Mouse (Mus musculus) forebrain, embryonic 15.5 days (tissue): ENCODE results near the gene Plvap. TPM values are rescaled to one million over a fixed set of nuclear protein-coding genes. Genes with fewer than 3 reads are reported as not detected.

ENCODE experiments used
- ATAC-seq: fragments of 200-750 bp; cut with Nextera tagmentation; replicated peaks from 2 replicates; pipeline ENCODE4 v1.8.0; 2017; ENCODE audit warnings: mild to moderate bottlenecking, moderate TSS enrichment, moderate library complexity
- H3K27ac ChIP-seq: fragments of 300-500 bp; sonication (generic); replicated peaks from 2 replicates; pipeline ENCODE4 v1.5.1; 2015; ENCODE audit warnings: mild to moderate bottlenecking, inconsistent platforms
- H3K27me3 ChIP-seq: fragments of 300-500 bp; sonication (generic); 2 replicates; pipeline ENCODE4 v1.6.1; 2015; ENCODE audit warnings: inconsistent platforms
- H3K36me3 ChIP-seq: fragments of 300-500 bp; sonication (generic); 2 replicates; pipeline ENCODE4 v1.6.1; 2015; ENCODE audit warnings: mild to moderate bottlenecking, inconsistent platforms
- H3K4me1 ChIP-seq: fragments of 300-500 bp; sonication (generic); 2 replicates; pipeline ENCODE4 v1.6.1; 2015; ENCODE audit warnings: inconsistent platforms
- H3K4me2 ChIP-seq: fragments of 300-500 bp; sonication (generic); replicated peaks from 2 replicates; pipeline ENCODE4 v1.6.1; 2015; ENCODE audit warnings: mild to moderate bottlenecking, inconsistent platforms
- H3K4me3 ChIP-seq: fragments of 300-500 bp; sonication (generic); 2 replicates; pipeline ENCODE4 v1.5.1; 2015; ENCODE audit warnings: mild to moderate bottlenecking, inconsistent platforms
- H3K9ac ChIP-seq: fragments of 300-500 bp; sonication (generic); replicated peaks from 2 replicates; pipeline ENCODE4 v1.6.1; 2015; ENCODE audit warnings: mild to moderate bottlenecking, inconsistent platforms
- H3K9me3 ChIP-seq: fragments of 300-500 bp; sonication (generic); 2 replicates; pipeline ENCODE4 v1.6.1; 2016; ENCODE audit warnings: inconsistent platforms
- WGBS: fragments of 180-500 bp; shearing (Covaris S2); methylation state at CpG from one replicate; pipeline ENCODE4 v1.1.7; 2015; ENCODE audit warnings: mixed read lengths; 5-methylcytosine and 5-hydroxymethylcytosine counted together
- polyA plus RNA-seq: library from polyadenylated mRNA; unstranded; fragments of >200 nt; fragmentation: Nextera tagmentation; extraction: Ambion mirVana; gene quantifications from 2 replicates; pipeline ENCODE4 v1.2.1, GENCODE M21; 2015

Plvap gene
- polyA plus RNA-seq, 1 experiment from 2014 or later, result 6.0 TPM

GRCm38 (mm10) chr8:71456906-71457305, 54.6 kb downstream of the Plvap start:
- H3K27me3 ChIP-seq, result no peaks in the 10 kb centered on the region
- no peak for ATAC-seq
- H3K36me3 ChIP-seq, result peaks cover 30% of the 10 kb centered on the region
- no peak overlapping the region for H3K9ac ChIP-seq
- no peak overlapping the region for H3K4me2 ChIP-seq
- H3K4me3 ChIP-seq, result no peak overlapping the region
- H3K9me3 ChIP-seq, result no peaks in the 10 kb centered on the region
- WGBS, result 51% methylated on average over 22 of the region's 22 CpGs
- peaks cover 21% of the 10 kb centered on the region for H3K4me1 ChIP-seq
- no peak overlapping the region for H3K27ac ChIP-seq

DNA sequence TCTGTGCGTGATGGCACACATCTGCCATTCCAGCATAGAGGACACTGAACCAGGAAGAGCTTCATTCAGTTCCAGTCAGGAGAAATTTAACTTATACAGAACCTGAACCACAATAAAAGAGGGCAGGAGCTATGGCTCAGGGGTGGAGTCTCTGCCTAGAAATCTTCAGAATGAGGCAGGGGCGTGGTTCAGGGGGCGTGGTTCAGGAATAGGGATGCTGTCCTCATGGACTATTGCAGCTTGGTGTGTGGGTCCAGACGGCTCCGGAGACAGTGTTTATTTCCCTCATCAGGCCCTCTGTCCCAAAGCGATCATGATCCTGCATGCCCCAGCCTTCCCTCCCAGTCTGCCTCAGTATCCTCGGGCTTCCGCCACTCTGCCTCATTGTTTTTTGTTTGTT, 56.9 kb downstream of the Plvap start:
- 91% methylated on average over 8 of the region's 8 CpGs for WGBS
- Histone ChIP-seq H3K36me3 (peaks cover 20% of the 10 kb centered on the region), H3K27ac (no peak overlapping the region), H3K4me3 (no peak overlapping the region), H3K9ac (no peak overlapping the region), H3K9me3 (no peaks in the 10 kb centered on the region), H3K27me3 (no peaks in the 10 kb centered on the region), H3K4me1 (peaks cover 2% of the 10 kb centered on the region; the same call in 1 of the 2 replicates), H3K4me2 (no peak overlapping the region)
- ATAC-seq, result no peak

DNA sequence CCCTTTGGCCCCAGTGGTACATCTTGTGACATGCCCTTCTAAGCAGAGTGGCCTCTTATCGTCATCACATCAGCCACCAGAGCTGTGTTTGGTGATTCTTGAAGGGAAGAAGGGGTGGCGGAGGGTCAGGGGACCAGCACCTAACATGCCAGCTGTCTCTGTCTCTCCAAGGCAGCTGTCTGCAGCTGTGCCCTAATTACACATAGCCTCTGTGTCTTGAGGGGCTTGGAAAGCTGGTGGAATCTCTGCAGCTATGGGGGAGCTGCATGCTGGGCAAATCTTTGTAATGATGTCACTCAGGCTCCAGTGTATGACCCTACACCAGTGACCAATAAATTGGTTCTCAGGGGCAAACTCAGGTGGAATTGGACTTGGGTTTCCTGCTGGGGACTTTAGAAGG, 58.9 kb downstream of the Plvap start:
- ATAC-seq, result no peak
- WGBS, result 84% methylated on average over 2 of the region's 2 CpGs
- Histone ChIP-seq H3K9me3 (no peaks in the 10 kb centered on the region), H3K4me2 (no peak overlapping the region), H3K36me3 (0 out of 2 replicates have a peak, but pooled peaks cover 2% of the 10 kb centered on the region), H3K4me3 (no peak overlapping the region), H3K27me3 (no peaks in the 10 kb centered on the region), H3K27ac (no peak overlapping the region), H3K9ac (no peak overlapping the region), H3K4me1 (no peaks in the 10 kb centered on the region)

- H3K27ac ChIP-seq, result no peak overlapping the region
- no peak overlapping the region for H3K4me2 ChIP-seq
- no peaks in the 10 kb centered on the region for H3K27me3 ChIP-seq
- no peak overlapping the region for H3K4me3 ChIP-seq
- H3K9me3 ChIP-seq, result no peaks in the 10 kb centered on the region
- H3K4me1 ChIP-seq, result no peaks in the 10 kb centered on the region
- WGBS, result 53% methylated on average over 11 of the region's 11 CpGs
- no peak for ATAC-seq
- 0 out of 2 replicates have a peak, but pooled peaks cover 1% of the 10 kb centered on the region for H3K36me3 ChIP-seq
- no peak overlapping the region for H3K9ac ChIP-seq
Measured at GRCm38 (mm10) chr8:71451777-71452176, 59.8 kb downstream of the Plvap start.

DNA sequence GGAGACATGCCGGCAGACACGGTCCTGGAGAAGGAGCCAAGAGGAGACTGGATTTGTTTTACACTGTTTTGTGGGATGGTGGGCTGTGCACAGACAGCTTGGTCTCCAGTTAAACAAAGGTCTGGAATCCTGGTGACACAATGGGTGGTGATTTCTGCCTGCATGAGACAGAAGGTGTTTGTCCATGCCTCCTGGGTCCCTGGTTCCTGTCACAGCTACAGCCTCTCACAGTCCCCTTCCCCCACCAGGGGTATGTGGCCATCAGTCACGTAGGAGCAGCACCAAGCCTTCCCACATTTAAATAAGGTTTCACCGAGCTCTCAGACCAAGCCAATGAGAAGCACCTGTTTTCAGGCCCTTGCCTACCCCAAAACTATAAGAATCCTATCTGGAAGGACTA, 60.2 kb downstream of the Plvap start:
- Histone ChIP-seq H3K9me3 (no peaks in the 10 kb centered on the region), H3K27me3 (no peaks in the 10 kb centered on the region), H3K27ac (no peak overlapping the region), H3K4me2 (no peak overlapping the region), H3K36me3 (no peaks in the 10 kb centered on the region), H3K9ac (no peak overlapping the region), H3K4me3 (no peak overlapping the region), H3K4me1 (no peaks in the 10 kb centered on the region)
- no peak for ATAC-seq
- 64% methylated on average over 4 of the region's 4 CpGs for WGBS

Other genes starting within 250 kb of the Plvap start
- gene Myo9b, start 239.0 kb downstream of the Plvap start, polyA plus RNA-seq, result 20.0 and 21.6 TPM in 2 replicates
- gene Haus8, start 238.8 kb downstream of the Plvap start, polyA plus RNA-seq, result 53.5 and 56.3 TPM in 2 replicates
- gene Use1, start 144.9 kb downstream of the Plvap start, polyA plus RNA-seq, result 98.4 and 102 TPM in 2 replicates
- gene Ocel1, start 140.5 kb downstream of the Plvap start, polyA plus RNA-seq, result 7.3 and 8.0 TPM in 2 replicates
- 15.5 and 16.6 TPM in 2 replicates for gene Nr2f6, start 129.8 kb downstream of the Plvap start, polyA plus RNA-seq
- 5.5 and 6.0 TPM in 2 replicates for gene Ushbp1, start 116.0 kb downstream of the Plvap start, polyA plus RNA-seq
- gene Babam1, start 114.9 kb downstream of the Plvap start, polyA plus RNA-seq, result 102 and 108 TPM in 2 replicates
- gene Ankle1, start 105.7 kb downstream of the Plvap start, polyA plus RNA-seq, result 17.2 and 18.3 TPM in 2 replicates
- gene Abhd8, start 48.1 kb downstream of the Plvap start, polyA plus RNA-seq, result 139 and 140 TPM in 2 replicates
- gene Mrpl34, start 46.8 kb downstream of the Plvap start, polyA plus RNA-seq, result 189 and 199 TPM in 2 replicates
- gene Dda1, start 42.6 kb downstream of the Plvap start, polyA plus RNA-seq, result 222 and 240 TPM in 2 replicates
- 9.4 and 9.8 TPM in 2 replicates for gene Ano8, start 25.8 kb downstream of the Plvap start, polyA plus RNA-seq
- gene Gtpbp3, start 23.6 kb downstream of the Plvap start, polyA plus RNA-seq, result 12.2 and 13.7 TPM in 2 replicates
- gene Ccdc194, start 14.0 kb upstream of the Plvap start, polyA plus RNA-seq, result 0.11 TPM in 1 of 2 replicates, not detected in the other
- gene Bst2, start 25.7 kb upstream of the Plvap start, polyA plus RNA-seq, result 8.5 and 8.8 TPM in 2 replicates
- 56.9 and 61.7 TPM in 2 replicates for gene Mvb12a, start 31.2 kb upstream of the Plvap start, polyA plus RNA-seq
- gene Tmem221, start 47.1 kb upstream of the Plvap start, polyA plus RNA-seq, result 0.11 and 0.20 TPM in 2 replicates
- gene Nxnl1, start 54.8 kb upstream of the Plvap start, polyA plus RNA-seq, result not detected in 2 replicates
- 68.5 and 71.8 TPM in 2 replicates for gene Slc27a1, start 57.1 kb upstream of the Plvap start, polyA plus RNA-seq
- gene Pgls, start 80.4 kb upstream of the Plvap start, polyA plus RNA-seq, result 191 TPM in 2 replicates
- 4.9 and 5.5 TPM in 2 replicates for gene Fam129c, start 85.9 kb upstream of the Plvap start, polyA plus RNA-seq
- 54.3 and 56.2 TPM in 2 replicates for gene Colgalt1, start 99.2 kb upstream of the Plvap start, polyA plus RNA-seq
- 23.3 and 23.6 TPM in 2 replicates for gene Unc13a, start 160.0 kb upstream of the Plvap start, polyA plus RNA-seq
- gene Jak3, start 164.5 kb upstream of the Plvap start, polyA plus RNA-seq, result 2.9 and 3.3 TPM in 2 replicates
- gene Insl3, start 177.5 kb upstream of the Plvap start, polyA plus RNA-seq, result 0.54 TPM in 1 of 2 replicates, not detected in the other
- gene B3gnt3, start 190.0 kb upstream of the Plvap start, polyA plus RNA-seq, result 0.42 and 0.46 TPM in 2 replicates
- gene Fcho1, start 214.0 kb upstream of the Plvap start, polyA plus RNA-seq, result 70.9 and 71.7 TPM in 2 replicates